Mouse (Mus musculus) frontal cortex, postnatal 25 days (tissue): ENCODE measurements around the gene Gm7030.
"Not testable (repeated sequence)": the region's sequence is repeated elsewhere in the genome, so short reads cannot be mapped to it uniquely, and the experiment has no call there.

Experiments used
- DNase-seq, 2 experiments: peaks; one replicate each; pipeline ENCODE4 v3.0.0; 2022; ENCODE audit warnings: low spot score in 2 of 2

Gm7030 gene

GRCm38 (mm10) chr17:36135421-36136231 lies 6.4 kb upstream of the Gm7030 start:
- DNase-seq, result not testable (repeated sequence)

GRCm38 (mm10) chr17:36131516-36132265 lies 2.5 kb upstream of the Gm7030 start:
- DNase-seq, result no peak

- DNase-seq, result not testable (repeated sequence)
Observed at GRCm38 (mm10) chr17:36128525-36128924, 700 bp downstream of the Gm7030 start.

GRCm38 (mm10) chr17:36124111-36124510 lies 5.1 kb downstream of the Gm7030 start:
- not testable (repeated sequence) for DNase-seq

GRCm38 (mm10) chr17:36121352-36122020 lies 7.7 kb downstream of the Gm7030 start, which contains the start of gene Gm19684:
TSS of gene Gm19684 (plus strand) at chr17:36121678.
- not testable (repeated sequence) for DNase-seq

GRCm38 (mm10) chr17:36120839-36121238 lies 8.4 kb downstream of the Gm7030 start:
- not testable (repeated sequence) for DNase-seq

GRCm38 (mm10) chr17:36116545-36116944 lies 12.7 kb downstream of the Gm7030 start:
- not testable (repeated sequence) for DNase-seq

GRCm38 (mm10) chr17:36113979-36114593 lies 15.1 kb downstream of the Gm7030 start:
- not testable (repeated sequence) for DNase-seq

GRCm38 (mm10) chr17:36111510-36111868 lies 17.7 kb downstream of the Gm7030 start:
- not testable (repeated sequence) for DNase-seq

GRCm38 (mm10) chr17:36110641-36111509 lies 18.4 kb downstream of the Gm7030 start:
- peak in 1 of 2 experiments; percentile 5 for DNase-seq

- DNase-seq, result not testable (repeated sequence)
Observed at GRCm38 (mm10) chr17:36110129-36110528, 19.1 kb downstream of the Gm7030 start.

GRCm38 (mm10) chr17:36102091-36102490 lies 27.1 kb downstream of the Gm7030 start:
- not testable (repeated sequence) for DNase-seq

- not testable (repeated sequence) for DNase-seq
Observed at GRCm38 (mm10) chr17:36099603-36100002, 29.6 kb downstream of the Gm7030 start.

- DNase-seq, result no peak
Observed at GRCm38 (mm10) chr17:36093936-36094335, 35.3 kb downstream of the Gm7030 start.

GRCm38 (mm10) chr17:36092520-36092919 lies 36.7 kb downstream of the Gm7030 start:
- DNase-seq, result not testable (repeated sequence)

GRCm38 (mm10) chr17:36091933-36092332 lies 37.3 kb downstream of the Gm7030 start:
- DNase-seq, result not testable (repeated sequence)

- not testable (repeated sequence) for DNase-seq
Observed at GRCm38 (mm10) chr17:36085976-36086375, 43.2 kb downstream of the Gm7030 start.

- DNase-seq, result no peak
Observed at GRCm38 (mm10) chr17:36083870-36084451, 45.3 kb downstream of the Gm7030 start.

- DNase-seq, result no peak
Observed at GRCm38 (mm10) chr17:36083266-36083869, 45.9 kb downstream of the Gm7030 start.
